Mouse (Mus musculus) gastrocnemius, postnatal 14 days (tissue): ENCODE measurements around the gene Gm8797. TPM values are rescaled to one million over a fixed set of nuclear protein-coding genes. Genes with fewer than 3 reads are reported as not detected.
"Not testable (repeated sequence)": the region's sequence is repeated elsewhere in the genome, so short reads cannot be mapped to it uniquely, and the experiment has no call there.

ENCODE experiments used
- DNase-seq: peaks from one replicate; pipeline ENCODE4 v3.0.0; 2021; ENCODE audit warnings: mixed read lengths
- intact Hi-C: fragments of 180-260 bp; cut with DNase I; formaldehyde crosslinking; loops from one replicate; pipeline ENCODE4 v1.15.1; 2025; ENCODE audit warnings: low total_unique reads
- long read RNA-seq, 2 experiments: library from polyadenylated mRNA; stranded (forward); transcript quantifications; one replicate each; pipeline ENCODE4 v2.0.0; 2021
- total RNA-seq, 2 experiments: library from RNA; stranded (reverse); gene quantifications; 2 replicates each; pipeline ENCODE4 v1.2.3; 2021

Gm8797 gene
- total RNA-seq: 1 to 10 TPM; 7.0 to 9.9 TPM
- long read RNA-seq, experiment 1, partial matches to known transcripts: 0 of 1 reads
- long read RNA-seq, experiment 1, other reads (novel, unspliced or antisense): 0 of 1 reads
- long read RNA-seq, experiment 2, transcript Gm8797-201 (1 exons, 490 nt): major isoform, 5 of 5 reads
- long read RNA-seq, experiment 2, partial matches to known transcripts: 0 of 5 reads
- long read RNA-seq, experiment 2, other reads (novel, unspliced or antisense): 0 of 5 reads

DNA sequence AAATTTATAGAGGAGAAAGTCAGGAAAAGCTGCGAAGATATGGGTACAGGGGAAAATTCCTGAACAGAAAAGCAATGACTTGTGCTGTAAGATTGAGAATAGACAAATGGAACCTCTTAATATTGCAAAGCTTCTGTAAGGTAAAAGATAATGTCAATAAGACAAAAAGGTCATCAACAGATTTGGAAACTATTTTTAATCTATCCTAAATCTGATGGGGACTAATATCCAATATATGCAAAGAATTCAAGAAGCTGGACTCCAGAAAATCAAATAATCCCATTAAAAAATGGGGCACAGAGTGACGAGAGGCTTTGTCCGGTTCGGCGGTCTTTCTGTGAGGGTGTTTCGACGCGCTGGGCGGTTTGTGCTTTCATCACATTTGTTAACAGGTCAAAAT is at the start of gene Gm8797:
TSS of gene Gm8797 (plus strand) at position 301 of the 400 bp plus-strand sequence.
- DNase-seq, intact Hi-C loops: not testable (repeated sequence)

DNA sequence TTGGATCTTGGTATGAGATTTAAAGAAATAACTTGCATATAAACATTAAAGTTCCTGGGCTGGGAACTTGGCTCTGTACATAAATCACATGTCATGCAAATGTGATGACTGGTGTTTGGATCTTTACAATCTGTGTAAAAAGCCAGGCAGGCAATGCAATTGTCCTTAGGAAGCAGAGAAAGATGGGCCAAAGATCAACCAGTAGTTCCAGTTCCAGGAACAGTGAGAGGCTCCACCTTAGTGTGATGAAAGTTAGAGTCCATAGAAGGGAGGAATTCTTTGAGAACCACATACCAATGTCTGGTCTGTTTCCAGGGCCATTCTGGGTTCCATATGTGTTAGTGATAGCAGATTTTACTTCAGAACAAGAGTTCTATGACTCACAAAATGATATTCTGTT is 36.1 kb upstream of the Gm8797 start:
- no peak for DNase-seq
- intact Hi-C loops: no loop called here

DNA sequence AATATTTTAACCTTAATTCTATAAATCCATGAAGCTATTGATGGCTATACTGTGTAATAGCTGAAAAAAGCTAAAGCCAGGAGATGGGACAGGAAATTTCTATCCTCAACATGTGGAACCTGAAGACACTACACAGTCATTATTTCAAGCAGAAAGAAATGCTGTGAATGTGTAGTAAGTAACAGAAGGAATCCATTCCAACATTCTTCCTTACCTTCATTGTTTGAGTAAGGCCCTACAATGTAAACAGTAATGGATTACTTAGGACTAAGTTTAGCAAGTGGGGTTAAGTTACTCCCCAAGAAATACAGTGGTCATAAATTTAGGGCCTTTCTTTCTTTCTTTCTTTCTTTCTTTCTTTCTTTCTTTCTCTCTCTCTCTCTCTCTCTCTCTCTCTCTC is 17.7 kb upstream of the Gm8797 start:
- intact Hi-C loops: no loop called here
- no peak for DNase-seq

DNA sequence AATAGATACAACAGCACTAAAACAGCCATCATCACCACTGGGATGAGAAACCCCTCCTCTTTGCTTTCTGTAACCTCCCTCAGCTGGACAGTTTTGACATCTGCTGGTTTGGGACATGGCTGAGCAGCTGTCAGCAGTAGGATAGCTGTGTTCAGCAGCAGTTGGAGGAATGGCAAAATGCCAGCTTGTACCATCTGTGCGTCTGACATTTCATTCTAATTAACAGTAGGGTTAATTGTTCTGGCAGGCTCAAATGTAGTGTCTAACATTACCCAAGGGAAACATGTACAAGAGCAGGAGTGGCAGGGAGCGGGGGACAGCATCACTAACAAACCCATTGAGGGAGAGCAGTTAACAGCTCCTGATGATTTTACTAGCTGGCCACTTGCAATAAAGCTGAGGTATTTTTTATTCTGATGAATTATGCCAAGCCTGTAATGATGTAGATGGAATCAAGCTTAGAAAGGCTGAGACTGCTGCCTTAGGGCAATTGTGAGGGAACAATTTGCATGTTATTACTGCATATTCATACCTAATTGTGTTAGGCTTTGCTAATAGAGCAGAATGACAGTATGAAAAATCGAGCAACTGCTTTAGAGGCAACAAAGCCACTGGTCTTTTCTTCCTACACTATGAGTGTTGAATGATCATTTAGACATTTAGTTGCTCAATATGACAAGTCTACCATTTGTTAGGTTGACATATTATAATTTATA is 4.3 kb downstream of the Gm8797 start:
- peak; percentile 16 for DNase-seq
- intact Hi-C loops: no loop called here

DNA sequence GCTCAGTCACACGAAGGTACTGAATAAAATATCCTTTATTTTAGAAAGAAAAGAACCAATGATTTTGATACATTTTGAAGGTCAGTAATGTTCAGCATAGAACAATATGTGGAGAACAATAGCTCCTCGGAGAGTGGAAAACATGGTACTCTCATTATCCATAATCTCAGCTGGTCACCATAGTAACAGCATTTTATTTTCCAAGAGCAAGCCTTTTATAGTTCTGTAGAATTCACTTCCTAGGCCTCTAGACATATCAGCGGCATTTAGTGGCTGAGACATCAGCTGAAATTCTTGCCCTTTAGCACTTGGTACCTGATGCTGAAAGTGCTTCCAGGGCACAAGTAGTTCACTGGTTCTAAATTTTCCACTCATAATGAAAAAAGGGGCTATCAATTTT is 15.7 kb downstream of the Gm8797 start:
- DNase-seq: no peak
- intact Hi-C loops: no loop called here

DNA sequence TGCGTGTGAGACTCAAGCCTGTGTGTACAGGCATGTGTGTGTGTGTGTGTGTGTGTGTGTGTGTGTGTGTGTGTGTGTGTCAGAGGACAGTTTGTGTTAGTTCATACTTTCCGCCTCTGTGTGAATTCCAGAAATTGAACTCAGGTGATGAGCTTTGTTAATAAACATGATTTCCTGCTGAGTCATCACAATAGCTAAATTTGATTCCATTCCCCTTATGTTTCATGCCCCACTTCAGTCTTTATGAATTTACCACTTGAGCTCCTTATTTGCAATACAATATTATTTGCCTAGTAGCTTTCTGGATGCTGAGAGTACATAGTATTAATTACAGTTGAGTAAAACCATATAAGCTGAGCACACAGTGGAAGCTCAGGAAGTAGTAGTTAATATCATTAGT is 26.3 kb downstream of the Gm8797 start:
- intact Hi-C loops: no loop called here
- DNase-seq: no peak
